Mouse (Mus musculus) ES-Bruce4 (cell line): ENCODE results near the gene Otulin. TPM values are rescaled to one million over a fixed set of nuclear protein-coding genes. Genes with fewer than 3 reads are reported as not detected.

ENCODE experiments used
- H3K27ac ChIP-seq: 2 replicates; pipeline ENCODE4 v1.5.1; 2012; ENCODE audit warnings: low read length, inconsistent platforms; ENCODE audit not compliant: insufficient read depth
- H3K27me3 ChIP-seq: 2 replicates; pipeline ENCODE4 v1.6.1; 2012; ENCODE audit warnings: mild to moderate bottlenecking, low read length, inconsistent platforms; ENCODE audit not compliant: control insufficient read depth, poor library complexity, insufficient read depth, severe bottlenecking
- H3K36me3 ChIP-seq: 2 replicates; pipeline ENCODE4 v1.6.1; 2012; ENCODE audit warnings: inconsistent platforms, mild to moderate bottlenecking, low read length, moderate library complexity; ENCODE audit not compliant: control insufficient read depth, poor library complexity, insufficient read depth, severe bottlenecking
- H3K4me1 ChIP-seq: one replicate; pipeline ENCODE4 v1.8.1; 2011; ENCODE audit warnings: low read length; ENCODE audit not compliant: control insufficient read depth, insufficient read depth
- H3K4me3 ChIP-seq: 2 replicates; pipeline ENCODE4 v1.5.1; 2011; ENCODE audit warnings: low read depth, mild to moderate bottlenecking, low read length
- H3K9ac ChIP-seq: 2 replicates; pipeline ENCODE4 v1.6.1; 2012; ENCODE audit warnings: low read depth, mild to moderate bottlenecking, inconsistent platforms; ENCODE audit not compliant: poor library complexity, severe bottlenecking
- H3K9me3 ChIP-seq: replicated peaks from 2 replicates; pipeline ENCODE4 v1.6.1; 2012; ENCODE audit warnings: mild to moderate bottlenecking, low read length, inconsistent platforms; ENCODE audit not compliant: control insufficient read depth, poor library complexity, insufficient read depth, severe bottlenecking
- CTCF ChIP-seq: IDR thresholded peaks from one replicate; pipeline ENCODE4 v1.8.1; 2011; ENCODE audit warnings: low read depth, low read length
- EP300 ChIP-seq: IDR thresholded peaks from 2 replicates; pipeline ENCODE4 v1.6.1; 2011; ENCODE audit warnings: low read depth, low read length; ENCODE audit not compliant: insufficient read depth
- POLR2A ChIP-seq: IDR thresholded peaks from one replicate; pipeline ENCODE4 v1.8.1; 2011; ENCODE audit warnings: low read length; ENCODE audit not compliant: insufficient read depth
- polyA plus RNA-seq: library from polyadenylated mRNA; stranded (reverse); fragments of >200 nt; gene quantifications from 2 replicates; pipeline ENCODE4 v1.2.4, GENCODE M21; 2011; ENCODE audit warnings: low read depth; ENCODE audit not compliant: missing spikeins, insufficient read depth, insufficient read length

Gene Otulin
- polyA plus RNA-seq, 1 experiment = 17.3 TPM

DNA sequence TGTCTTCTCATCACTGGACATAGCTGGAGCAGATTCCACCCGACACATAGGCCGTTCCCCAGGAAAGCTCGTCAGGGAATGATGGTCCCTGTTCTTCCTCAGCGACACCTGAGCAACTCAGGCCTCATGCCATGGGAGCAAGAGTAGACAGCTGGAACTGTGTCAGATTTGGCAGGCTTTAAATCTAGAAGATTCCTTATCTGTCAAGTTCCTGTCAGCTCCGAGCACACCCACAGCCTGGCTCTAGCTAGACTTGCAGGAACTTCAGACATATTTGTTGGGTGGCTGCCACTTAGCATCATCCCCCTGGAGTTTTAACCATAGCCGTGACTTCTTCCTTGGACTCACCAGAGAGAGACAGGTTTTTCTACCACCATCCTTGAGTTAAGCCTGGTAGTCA, 82.4 kb downstream of the Otulin start:
- Histone ChIP-seq H3K9me3 (no peaks in the 10 kb centered on the region), H3K9ac (no peak overlapping the region), H3K27ac (no peak overlapping the region), H3K4me1 (no peaks in the 10 kb centered on the region), H3K4me3 (no peak overlapping the region), H3K36me3 (no peaks in the 10 kb centered on the region), H3K27me3 (no peaks in the 10 kb centered on the region)
- TF ChIP-seq EP300 (no peak), CTCF (no peak), POLR2A (no peak)

DNA sequence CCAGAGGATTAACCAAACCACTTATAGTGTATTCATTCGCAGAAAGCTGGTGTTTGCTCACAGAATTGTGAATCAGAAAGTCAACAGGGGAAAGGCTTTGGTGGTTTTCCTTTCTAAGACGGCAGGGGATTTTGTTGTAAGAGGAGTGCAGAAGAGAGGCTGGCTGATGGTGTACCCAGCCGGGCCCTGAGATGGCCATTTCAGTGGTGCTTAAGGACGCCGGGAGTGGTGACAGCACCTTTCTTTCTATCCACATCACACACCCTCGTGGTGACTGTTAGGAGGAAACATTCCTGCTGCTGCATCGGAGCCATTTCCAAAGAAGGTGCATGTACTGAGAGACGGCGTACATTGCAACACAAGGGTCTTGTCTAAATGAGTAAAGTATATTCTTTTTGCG, 85.3 kb downstream of the Otulin start:
- Histone ChIP-seq H3K4me1 (no peaks in the 10 kb centered on the region), H3K27ac (no peak overlapping the region), H3K9me3 (no peaks in the 10 kb centered on the region), H3K36me3 (no peaks in the 10 kb centered on the region), H3K27me3 (no peaks in the 10 kb centered on the region), H3K4me3 (no peak overlapping the region), H3K9ac (no peak overlapping the region)
- no peak for TF ChIP-seq EP300
- TF ChIP-seq CTCF = no peak
- no peak for TF ChIP-seq POLR2A

DNA sequence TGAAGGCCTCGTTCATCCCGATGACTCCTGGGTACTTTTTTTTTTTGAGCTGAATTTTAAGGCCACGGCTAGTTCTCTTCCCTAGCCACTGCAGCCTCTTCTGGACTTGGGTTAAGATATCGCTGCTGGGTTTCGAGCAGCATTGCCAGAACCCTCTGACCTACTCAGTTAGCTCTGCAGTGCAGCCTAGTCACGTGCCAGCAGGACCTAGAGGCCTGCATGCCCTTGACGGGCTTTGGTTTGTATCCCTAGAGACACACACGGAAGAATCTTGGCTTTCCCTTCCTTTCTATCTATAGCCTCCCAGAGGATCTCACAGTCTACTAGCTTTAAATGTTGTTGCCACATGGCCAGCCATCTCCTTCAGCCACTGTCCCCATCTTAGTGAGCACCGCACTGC, 90.7 kb downstream of the Otulin start:
- Histone ChIP-seq H3K27ac (no peak overlapping the region), H3K36me3 (no peaks in the 10 kb centered on the region), H3K9me3 (no peaks in the 10 kb centered on the region), H3K27me3 (no peaks in the 10 kb centered on the region), H3K4me3 (no peak overlapping the region), H3K4me1 (no peaks in the 10 kb centered on the region), H3K9ac (no peak overlapping the region)
- no peak for TF ChIP-seq POLR2A
- TF ChIP-seq CTCF = no peak
- no peak for TF ChIP-seq EP300

DNA sequence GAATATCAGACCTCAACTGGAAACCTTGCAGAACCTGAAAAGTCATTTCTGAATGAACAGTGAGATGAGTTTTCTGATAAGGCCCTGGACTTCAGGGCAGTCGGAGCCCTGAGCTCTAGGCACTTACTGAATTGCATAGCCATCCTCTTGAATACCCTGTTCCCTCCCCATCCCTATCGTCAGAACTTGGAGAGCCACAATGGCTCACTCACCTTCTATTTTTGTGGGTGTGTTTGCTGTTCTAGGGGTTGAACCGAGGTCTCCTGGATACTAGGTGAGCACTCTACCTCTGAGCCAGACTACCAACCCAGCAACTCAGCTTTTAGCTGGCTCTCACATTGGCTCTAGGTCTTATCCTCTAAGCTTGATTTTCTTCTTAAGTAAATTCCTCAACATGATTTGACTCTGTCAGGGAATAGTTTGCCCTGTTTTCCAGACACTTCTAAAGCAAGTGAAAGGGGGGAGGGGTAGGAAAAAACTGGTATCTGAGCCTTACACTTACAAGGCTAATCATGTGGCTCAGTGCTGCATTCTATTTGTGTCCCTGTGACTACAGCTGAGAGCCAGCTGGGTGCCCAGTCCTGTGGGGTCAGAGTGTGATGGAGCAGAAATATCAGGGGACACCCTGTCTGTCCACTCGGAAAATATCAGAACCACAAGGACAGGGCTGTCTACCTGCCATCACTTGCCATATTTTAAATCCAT, 92.8 kb downstream of the Otulin start:
- Histone ChIP-seq H3K4me3 (no peak overlapping the region), H3K27ac (no peak overlapping the region), H3K9ac (no peak overlapping the region), H3K27me3 (no peaks in the 10 kb centered on the region), H3K36me3 (no peaks in the 10 kb centered on the region), H3K4me1 (no peaks in the 10 kb centered on the region), H3K9me3 (no peaks in the 10 kb centered on the region)
- no peak for TF ChIP-seq EP300
- no peak for TF ChIP-seq CTCF
- TF ChIP-seq POLR2A = no peak

DNA sequence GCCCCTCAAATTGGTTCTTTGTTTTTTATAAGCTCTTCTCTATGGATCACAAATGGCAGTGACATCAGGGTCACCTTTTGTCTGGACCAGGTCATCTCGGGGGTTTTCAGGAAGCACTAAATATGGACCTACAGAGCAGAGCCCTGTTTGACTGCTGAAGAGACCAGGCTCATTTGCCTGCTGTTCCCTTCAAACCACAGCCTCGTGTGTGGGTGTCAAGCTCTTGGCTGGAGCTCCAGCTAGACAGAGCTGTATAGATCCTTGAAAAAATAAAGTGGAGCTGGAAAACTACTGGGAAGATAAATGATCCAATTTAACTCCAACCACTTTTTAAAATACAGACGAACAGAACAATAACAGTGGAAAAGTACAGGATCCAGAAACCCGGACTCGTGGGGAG, 93.7 kb downstream of the Otulin start:
- H3K9me3 ChIP-seq = no peaks in the 10 kb centered on the region
- no peaks in the 10 kb centered on the region for H3K36me3 ChIP-seq
- H3K27me3 ChIP-seq = no peaks in the 10 kb centered on the region
- no peak overlapping the region for H3K4me3 ChIP-seq
- no peak overlapping the region for H3K9ac ChIP-seq
- H3K27ac ChIP-seq = no peak overlapping the region
- no peaks in the 10 kb centered on the region for H3K4me1 ChIP-seq
- TF ChIP-seq POLR2A = no peak
- no peak for TF ChIP-seq CTCF
- no peak for TF ChIP-seq EP300

DNA sequence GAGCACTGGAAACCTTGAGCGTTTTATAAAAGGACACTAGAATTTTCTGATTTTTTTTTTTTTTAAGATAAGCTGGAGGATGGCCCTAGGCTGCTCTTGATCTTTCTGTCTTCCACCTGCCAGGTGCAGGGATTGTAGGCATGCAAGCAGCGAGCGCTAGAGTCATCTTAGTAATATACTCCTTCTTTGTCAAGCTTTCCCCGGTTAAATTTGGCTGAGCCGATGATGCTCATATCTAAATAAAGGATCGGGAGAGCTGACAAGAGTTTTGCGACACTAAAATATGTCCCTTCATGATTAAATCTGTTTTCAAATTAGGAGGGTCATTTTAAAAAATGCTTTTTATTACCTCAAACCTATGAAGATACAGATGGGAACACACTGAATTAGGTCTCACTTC, 94.3 kb downstream of the Otulin start:
- Histone ChIP-seq H3K4me1 (no peaks in the 10 kb centered on the region), H3K27me3 (no peaks in the 10 kb centered on the region), H3K9me3 (no peaks in the 10 kb centered on the region), H3K9ac (no peak overlapping the region), H3K4me3 (no peak overlapping the region), H3K36me3 (no peaks in the 10 kb centered on the region), H3K27ac (no peak overlapping the region)
- no peak for TF ChIP-seq EP300
- no peak for TF ChIP-seq POLR2A
